Mouse (Mus musculus): Measurements from ENCODE around the gene Mettl9. TPM values are rescaled to one million over a fixed set of nuclear protein-coding genes. Genes with fewer than 3 reads are reported as not detected.

Mettl9 gene
- polyA plus RNA-seq, 1 experiment = 44.1 TPM

DNA sequence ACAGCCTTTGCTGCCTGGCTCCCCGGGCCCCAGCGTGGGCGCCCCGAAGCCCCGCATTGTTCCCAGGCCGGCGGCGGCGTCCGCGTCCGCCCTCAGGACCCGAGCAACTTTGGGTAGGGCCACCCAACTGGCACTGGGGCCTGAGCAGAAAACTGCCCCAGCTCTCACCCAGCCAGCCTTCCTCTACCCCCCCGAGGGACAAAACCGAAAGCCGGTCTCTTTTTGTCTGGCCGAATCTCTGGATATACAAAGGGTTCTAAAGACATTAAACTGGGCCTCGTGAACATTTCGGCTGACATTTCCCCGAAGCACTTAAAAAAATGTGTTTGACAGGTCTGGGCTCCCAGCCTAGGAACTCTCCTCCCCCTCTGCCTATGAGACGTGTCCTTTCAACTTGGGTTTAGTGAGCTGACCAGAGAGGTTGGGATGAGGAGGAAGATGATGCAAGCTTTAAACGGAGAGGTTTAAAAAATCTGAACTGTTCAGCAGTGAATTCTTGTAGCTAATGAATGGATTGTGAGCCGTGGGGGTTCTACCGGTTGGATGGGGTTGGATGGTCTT, 996 bp downstream of the Mettl9 start:
- no peak for TF ChIP-seq GATA1 (IDR thresholded peaks at IDR 0.05; ENCODE audit: low read length)

DNA sequence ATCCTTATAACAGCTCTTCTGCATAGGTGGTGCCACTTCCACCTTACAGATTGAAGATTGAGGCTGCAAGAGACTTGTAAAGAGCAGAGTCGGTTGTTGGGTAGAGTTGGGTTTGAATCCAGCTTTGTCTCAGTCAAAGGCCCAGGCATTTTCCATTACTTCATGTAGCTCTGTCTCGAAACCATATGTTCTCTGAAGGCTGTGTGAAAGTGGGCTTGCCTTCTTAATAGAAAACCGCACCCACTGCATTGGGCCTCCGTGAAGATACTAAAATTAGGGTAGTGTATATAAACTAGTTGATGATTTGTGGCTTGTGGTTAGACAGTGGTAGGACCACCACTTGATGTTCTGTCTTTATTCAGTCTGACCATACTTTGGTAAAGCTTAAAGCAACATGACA, 6.3 kb downstream of the Mettl9 start:
- no peak for TF ChIP-seq GATA1 (IDR thresholded peaks at IDR 0.05; ENCODE audit: low read length)

DNA sequence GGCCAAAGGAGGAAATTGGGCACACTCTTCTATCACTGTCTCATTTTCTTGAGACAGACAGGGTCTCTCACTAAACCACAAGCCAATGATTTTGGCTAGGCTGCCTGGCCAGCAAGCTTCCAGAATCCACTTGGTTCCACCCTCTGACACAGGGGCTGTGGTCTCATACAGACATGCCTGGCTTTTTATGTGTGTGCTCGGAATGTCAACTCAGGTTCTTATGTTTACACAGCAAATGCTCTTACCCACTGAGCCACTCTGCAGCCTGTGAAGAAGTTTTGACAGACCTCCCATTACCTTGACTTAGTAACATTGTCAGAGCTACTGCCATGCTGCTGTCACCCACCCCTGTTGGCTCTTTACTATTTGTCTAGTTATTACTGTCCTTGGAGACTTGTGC, 7.7 kb downstream of the Mettl9 start:
- no peak for TF ChIP-seq GATA1 (IDR thresholded peaks at IDR 0.05; ENCODE audit: low read length)

DNA sequence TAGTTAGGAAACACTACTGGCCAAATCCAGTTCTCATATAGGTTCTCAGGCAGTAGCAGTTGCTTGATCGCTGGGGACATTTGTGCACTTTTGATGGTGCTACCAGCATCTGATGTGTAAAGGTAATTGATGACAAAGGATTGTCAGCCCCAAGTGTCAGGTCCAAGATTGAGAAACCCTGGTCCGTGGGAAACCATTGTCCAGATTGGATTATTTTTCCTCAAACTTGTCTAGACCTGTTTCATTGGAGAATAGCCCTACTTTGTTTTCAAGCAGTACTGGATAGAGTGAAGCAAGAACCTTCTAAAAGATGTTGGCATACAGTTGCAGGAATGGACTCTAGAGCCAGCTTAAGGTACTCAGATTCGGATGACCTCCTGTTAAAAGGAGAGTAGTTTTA, 8.8 kb downstream of the Mettl9 start:
- no peak for TF ChIP-seq GATA1 (IDR thresholded peaks at IDR 0.05; ENCODE audit: low read length)

DNA sequence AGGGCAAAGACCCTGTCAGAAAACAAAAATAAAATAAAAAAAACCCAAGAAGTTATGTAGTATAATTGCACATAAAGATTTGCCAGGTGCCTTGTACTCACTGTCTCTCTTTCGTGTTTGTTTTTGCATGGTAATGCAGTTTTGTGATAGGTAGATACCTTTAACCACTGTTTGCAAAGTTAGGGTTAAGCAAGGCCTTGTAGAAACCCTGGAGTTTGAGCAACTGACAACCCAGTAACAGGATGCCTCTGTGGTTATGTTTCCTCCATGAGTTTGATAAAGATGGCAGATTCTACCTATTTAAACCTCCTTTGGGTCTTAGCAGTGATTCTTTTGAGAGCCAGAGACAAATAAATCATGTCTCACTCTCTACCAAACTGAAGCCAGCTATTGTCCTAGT, 9.3 kb downstream of the Mettl9 start:
- TF ChIP-seq GATA1 (IDR thresholded peaks at IDR 0.05; ENCODE audit: low read length) = no peak

DNA sequence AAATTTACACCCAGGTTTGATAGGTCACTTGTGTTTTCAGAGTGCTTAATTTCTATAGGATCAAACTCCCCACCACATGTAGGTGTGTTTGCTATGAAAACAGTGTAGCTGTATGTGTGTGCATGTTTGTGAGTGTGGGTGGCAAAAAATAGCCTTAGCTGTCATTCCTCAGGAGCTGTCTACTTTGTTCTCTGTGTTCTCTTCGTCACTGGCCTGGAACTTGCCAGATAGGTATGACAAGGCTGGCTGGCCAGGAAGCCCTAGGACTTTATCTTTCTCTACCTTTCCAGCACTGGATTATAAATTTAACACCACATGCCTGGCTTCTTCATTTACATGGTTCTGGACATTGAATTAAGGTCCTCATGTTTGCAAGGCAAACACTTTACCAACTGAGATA, 10.0 kb downstream of the Mettl9 start:
- TF ChIP-seq GATA1 (IDR thresholded peaks at IDR 0.05; ENCODE audit: low read length) = no peak

DNA sequence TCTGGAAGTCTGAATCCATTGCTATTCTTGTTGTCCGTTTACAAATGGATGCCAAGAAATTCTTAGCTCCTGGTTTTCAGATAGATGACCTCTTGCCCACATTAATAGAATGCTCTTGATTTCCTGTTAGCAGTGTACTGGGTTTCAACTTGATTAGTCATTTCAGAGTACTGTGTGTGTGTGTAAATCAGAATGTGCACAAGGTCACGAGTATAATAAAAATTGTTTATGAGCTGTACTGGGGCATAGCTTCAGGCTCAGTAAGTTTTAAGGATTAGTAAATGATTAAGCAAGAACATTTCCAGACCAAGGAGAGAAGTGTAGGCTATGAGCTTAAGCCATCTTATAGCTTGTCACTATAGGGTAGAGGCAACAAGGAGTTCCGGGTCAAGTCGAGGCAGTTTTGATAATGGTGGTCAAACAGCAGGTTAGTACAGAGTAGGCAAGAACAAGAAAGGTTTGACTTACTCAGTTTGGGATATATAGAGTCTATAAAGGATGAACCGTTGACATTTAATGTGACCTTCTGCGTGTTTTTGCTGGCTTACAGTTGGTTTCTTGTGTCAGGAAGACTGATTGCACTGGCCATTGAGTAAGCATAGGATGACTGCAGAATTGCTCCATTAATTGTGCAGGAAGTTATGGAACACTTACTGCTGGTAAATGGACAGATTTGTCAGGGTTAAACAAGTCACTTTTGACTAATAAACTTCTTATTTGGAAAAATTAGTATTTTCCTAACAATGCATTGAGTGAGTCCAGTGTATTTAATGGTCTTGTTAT, 11.6 kb downstream of the Mettl9 start:
- TF ChIP-seq GATA1 (IDR thresholded peaks at IDR 0.05; ENCODE audit: low read length) = no peak

DNA sequence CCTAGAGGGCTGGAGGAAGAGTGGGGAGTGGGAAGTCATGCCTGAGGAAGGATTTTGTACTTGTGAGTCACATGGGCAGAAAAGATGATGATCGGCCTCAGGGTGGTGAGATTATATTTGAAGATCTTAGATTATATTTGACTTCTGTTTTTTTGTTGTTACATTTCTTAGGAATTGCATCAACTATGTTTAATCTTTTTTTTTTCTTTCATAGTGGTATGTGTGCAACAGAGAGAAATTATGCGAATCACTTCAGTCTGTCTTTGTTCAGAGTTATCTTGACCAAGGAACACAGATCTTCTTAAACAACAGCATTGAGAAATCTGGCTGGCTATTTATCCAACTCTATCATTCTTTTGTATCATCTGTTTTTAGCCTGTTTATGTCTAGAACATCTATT, 13.4 kb downstream of the Mettl9 start:
- TF ChIP-seq GATA1 (IDR thresholded peaks at IDR 0.05; ENCODE audit: low read length) = no peak

DNA sequence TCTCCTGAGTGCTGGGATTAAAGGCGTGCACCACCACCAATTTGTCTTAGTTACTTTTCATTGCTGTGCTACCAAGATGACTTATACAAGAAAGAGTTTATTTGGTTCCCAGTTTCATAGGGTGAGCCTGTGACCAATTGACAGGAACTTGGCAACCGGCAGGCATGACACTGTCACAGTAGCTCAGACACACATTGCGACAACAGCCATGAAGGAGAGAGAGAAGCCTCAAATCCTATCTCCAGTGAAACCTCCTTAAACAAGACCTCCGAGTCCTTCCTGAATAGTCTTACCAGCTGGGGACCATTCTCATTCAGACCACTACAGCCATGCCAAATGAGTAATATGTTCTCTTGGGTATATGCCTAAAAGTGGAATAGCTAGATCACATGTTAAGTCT, 18.8 kb downstream of the Mettl9 start:
- no peak for TF ChIP-seq GATA1 (IDR thresholded peaks at IDR 0.05; ENCODE audit: low read length)

DNA sequence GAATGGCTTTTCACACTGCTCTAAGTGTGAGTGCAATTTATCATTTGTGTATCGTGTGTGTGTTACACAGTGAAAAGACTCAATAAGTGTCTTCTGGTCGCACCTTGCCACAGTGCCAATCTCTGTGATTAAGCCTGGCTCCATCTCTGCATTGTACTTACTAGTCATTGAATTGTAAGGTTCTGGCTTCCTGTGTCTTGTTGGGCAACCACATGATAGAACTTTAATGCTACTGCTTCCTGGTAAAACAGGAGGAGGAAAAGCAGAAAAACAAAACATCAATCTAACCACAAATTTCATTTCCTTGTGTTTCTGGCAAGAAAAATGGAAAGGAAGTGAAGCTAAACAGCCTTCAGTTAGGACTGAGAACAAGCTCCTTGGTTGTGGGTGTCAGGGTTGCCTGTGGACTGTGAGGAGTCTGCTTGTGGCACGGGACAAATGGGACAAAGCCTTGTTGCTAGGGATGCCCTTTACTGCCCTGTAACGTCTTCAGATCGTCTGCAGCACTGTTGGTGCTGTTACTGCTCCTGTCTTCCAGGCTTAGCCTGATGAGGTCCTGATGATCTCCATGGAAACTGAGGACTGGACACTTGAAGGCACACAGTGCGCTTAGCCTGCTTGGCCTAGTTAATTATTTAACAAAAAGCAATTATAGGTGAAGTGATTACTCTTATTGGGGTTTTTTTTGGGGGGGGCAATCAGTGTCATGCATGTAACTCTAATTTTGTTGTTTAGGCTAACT, 25.4 kb downstream of the Mettl9 start:
- no peak for TF ChIP-seq GATA1 (IDR thresholded peaks at IDR 0.05; ENCODE audit: low read length)

DNA sequence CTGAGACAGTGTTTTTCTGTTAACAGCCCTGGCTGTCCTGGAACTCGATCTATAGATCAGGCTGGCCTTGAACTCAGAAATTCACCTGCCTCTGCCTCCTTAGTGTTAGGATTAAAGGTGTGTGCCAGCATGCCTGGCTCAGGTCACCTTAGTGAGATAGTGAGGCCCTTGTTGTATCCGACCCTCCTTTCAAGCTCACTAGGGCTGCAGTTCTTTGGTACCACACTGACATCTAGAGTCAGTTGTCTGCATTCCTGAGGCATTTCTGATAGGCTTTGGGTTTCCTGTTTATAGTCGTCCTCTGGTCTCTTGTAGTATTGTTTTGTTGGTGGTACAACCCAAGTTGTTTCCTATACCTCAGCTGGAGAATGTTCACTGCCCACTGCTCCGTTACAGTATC, 30.1 kb downstream of the Mettl9 start:
- TF ChIP-seq GATA1 (IDR thresholded peaks at IDR 0.05; ENCODE audit: low read length) = no peak

DNA sequence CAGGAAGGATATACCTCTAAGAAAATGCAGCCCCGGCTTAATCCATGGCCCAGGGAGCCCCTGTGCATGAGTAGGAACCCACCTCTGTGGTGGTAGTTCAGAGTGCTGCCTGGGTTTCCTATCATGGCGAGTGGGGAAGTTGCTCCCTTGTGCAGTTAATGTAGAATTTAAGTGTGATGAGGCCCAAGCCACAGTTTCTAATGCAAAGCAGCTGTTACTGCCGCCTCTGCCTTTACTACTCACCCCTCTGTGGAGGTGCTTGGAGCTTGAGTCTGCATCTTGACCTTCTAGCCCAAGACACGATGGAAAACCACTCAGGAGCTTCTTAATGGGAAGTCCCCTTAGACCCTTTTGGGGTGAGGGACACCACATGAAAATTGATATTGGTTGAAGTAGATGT, 37.0 kb downstream of the Mettl9 start:
- no peak for TF ChIP-seq GATA1 (IDR thresholded peaks at IDR 0.05; ENCODE audit: low read length)

DNA sequence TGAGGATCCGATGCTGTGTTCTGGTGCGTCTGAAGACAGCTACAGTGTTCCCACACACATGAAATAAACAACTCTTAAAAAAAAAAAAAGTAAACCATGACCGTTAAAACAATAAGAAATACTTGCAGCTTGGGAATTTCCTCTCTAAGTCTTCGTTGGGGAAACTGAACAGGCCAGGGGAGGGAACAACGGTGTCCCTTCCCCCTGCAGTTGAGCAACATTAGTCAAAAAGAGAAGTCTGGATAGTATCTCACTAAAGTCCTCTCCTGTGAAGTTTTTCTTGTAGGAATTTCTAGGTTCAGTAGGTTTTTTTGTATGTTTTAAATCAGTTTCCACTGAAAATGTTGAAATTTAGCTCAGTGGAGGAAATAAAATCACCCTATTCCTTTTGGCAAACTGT, 38.3 kb downstream of the Mettl9 start:
- TF ChIP-seq GATA1 (IDR thresholded peaks at IDR 0.05; ENCODE audit: low read length) = no peak

DNA sequence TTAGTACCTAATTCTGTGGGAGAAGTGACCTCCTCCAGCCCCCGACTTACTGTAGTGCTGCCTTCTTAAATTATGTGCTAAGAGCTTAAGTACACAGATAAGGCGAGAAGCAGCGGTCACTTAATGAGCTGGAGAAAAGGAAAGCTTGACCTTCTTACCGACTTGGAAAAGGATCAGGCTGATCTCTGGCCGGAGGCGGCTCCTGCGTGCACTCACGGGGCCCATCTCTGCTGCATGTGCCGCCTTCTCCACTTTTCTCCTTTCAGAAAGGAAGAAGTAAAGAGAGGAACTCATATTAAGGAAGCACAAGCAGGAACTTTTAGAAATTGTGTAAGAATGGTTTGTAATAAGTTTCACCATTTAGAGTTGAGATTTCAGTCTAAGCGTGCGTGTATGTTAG, 40.0 kb downstream of the Mettl9 start, which contains the start of gene Igsf6:
Igsf6 (minus strand) TSS at position 292 of the 400 bp plus-strand sequence.
- TF ChIP-seq GATA1 (IDR thresholded peaks at IDR 0.05; ENCODE audit: low read length) = no peak

DNA sequence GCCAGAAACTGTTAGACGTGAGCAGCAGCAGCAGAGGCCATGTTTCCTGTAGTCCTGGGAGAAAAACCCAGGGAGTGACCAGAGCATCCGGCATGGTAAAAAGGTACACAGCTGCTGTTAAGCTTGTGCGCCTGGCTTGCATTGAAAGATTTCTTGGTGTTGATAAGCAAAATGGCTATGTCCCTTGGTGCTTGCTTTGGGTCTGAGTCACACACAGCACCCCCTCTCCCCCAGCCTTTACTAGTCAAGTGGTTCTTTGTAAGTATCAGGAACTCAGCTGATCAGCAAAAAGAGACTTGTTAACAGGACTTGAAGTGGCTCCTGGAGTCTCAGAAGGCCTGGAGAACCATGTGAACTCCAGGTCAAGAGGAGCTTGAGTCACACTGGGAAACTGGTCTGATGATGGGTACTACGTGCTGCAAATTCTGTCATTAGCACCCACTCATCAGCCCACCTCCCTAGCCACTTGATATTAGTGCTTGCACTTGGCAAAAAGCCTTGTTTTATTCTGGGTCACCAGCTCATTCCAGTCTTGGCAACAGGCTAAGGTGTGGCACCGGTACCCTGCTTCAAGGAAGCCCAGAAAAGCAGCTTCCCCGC, 40.7 kb downstream of the Mettl9 start:
- TF ChIP-seq GATA1 (IDR thresholded peaks at IDR 0.05; ENCODE audit: low read length) = no peak

DNA sequence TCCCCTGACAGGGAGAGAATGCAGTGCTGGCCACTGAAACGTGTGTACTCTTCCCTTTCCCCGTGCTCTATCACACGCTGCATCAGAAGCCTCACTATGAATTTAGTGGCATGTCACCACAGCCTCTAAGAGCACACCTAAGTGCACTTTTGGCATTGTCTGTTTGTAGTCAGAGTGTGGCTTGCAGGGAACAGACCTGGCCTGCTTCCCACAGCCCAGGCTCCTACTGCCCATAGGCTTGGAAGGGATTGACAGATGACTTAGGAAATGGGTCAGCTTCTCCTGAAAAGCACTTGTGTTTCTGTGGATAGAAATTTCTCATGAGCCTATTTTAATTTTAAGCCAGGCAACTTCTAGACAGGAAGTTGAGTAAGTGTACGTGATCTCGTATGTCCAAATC, 41.2 kb downstream of the Mettl9 start:
- TF ChIP-seq GATA1 (IDR thresholded peaks at IDR 0.05; ENCODE audit: low read length) = no peak

All from G1E-ER4 (cell line).